Mouse (Mus musculus): ENCODE measurements around the gene Hs3st3a1. TPM values are rescaled to one million over a fixed set of nuclear protein-coding genes. Genes with fewer than 3 reads are reported as not detected.

The Hs3st3a1 gene
- polyA plus RNA-seq (2012; rRNA removed) (6.7 and 9.5 TPM in 2 replicates), polyA plus RNA-seq (2014; fragmentation: Nextera tagmentation; extraction: Ambion mirVana) (5.2 and 5.6 TPM in 2 replicates)

GRCm38 (mm10) chr11:64434611-64435545 is at the start of gene Hs3st3a1:
TSS of gene Hs3st3a1 (plus strand) at chr11:64435332.
- Histone ChIP-seq H3K27me3 (ENCODE audit: control insufficient read depth, insufficient read depth, low read length) (no peaks in the 10 kb centered on the region), H3K4me2 (replicated peaks; ENCODE audit: low read depth, low read length, severe bottlenecking) (peak within 1 kb of the TSS; percentile 88), H3K9me3 (ENCODE audit: control insufficient read depth, low read length) (no peaks in the 10 kb centered on the region), H3K36me3 (ENCODE audit: control insufficient read depth, insufficient read depth, low read length) (no peaks in the 10 kb centered on the region), H3K9ac (ENCODE audit: low read depth, low read length, severe bottlenecking) (peak within 1 kb of the TSS; percentile 85), H3K4me1 (ENCODE audit: control insufficient read depth, insufficient read depth, low read length) (peaks cover 6% of the 10 kb centered on the region; the same call in 1 of the 2 replicates), H3K4me3 (replicated peaks; ENCODE audit: low read length) (peak within 1 kb of the TSS; percentile 68), H3K27ac (replicated peaks; ENCODE audit: low read depth, low read length) (peak within 1 kb of the TSS; percentile 83)
- ATAC-seq (ENCODE audit: low FRiP score, low read depth) (peak; percentile 88), DNase-seq (ENCODE audit: low spot score) (peak; percentile 71)
- no peak for TF ChIP-seq POLR2A (IDR thresholded peaks at IDR 0.05; ENCODE audit: borderline replicate concordance, extremely low read depth, insufficient read depth, insufficient read length)
- 1% methylated on average over 28 of the region's 36 CpGs for WGBS

GRCm38 (mm10) chr11:64386333-64386732 is 48.8 kb upstream of the Hs3st3a1 start:
- no peak overlapping the region for H3K9ac ChIP-seq (ENCODE audit: low read depth, low read length, severe bottlenecking)
- no peak overlapping the region for H3K4me2 ChIP-seq (replicated peaks; ENCODE audit: low read depth, low read length, severe bottlenecking)
- H3K36me3 ChIP-seq (ENCODE audit: control insufficient read depth, insufficient read depth, low read length) = no peaks in the 10 kb centered on the region
- 88% methylated on average over 4 of the region's 4 CpGs for WGBS
- no peak for DNase-seq (ENCODE audit: low spot score)
- H3K9me3 ChIP-seq (ENCODE audit: control insufficient read depth, low read length) = no peaks in the 10 kb centered on the region
- ATAC-seq (ENCODE audit: low FRiP score, low read depth) = no peak
- no peak overlapping the region for H3K4me3 ChIP-seq (replicated peaks; ENCODE audit: low read length)
- no peaks in the 10 kb centered on the region for H3K4me1 ChIP-seq (ENCODE audit: control insufficient read depth, insufficient read depth, low read length)
- TF ChIP-seq POLR2A (IDR thresholded peaks at IDR 0.05; ENCODE audit: borderline replicate concordance, extremely low read depth, insufficient read depth, insufficient read length) = no peak
- no peaks in the 10 kb centered on the region for H3K27me3 ChIP-seq (ENCODE audit: control insufficient read depth, insufficient read depth, low read length)
- H3K27ac ChIP-seq (replicated peaks; ENCODE audit: low read depth, low read length) = no peak overlapping the region

- Histone ChIP-seq H3K27ac (replicated peaks; ENCODE audit: low read depth, low read length) (no peak overlapping the region), H3K36me3 (ENCODE audit: control insufficient read depth, insufficient read depth, low read length) (no peaks in the 10 kb centered on the region), H3K9ac (ENCODE audit: low read depth, low read length, severe bottlenecking) (no peak overlapping the region), H3K4me2 (replicated peaks; ENCODE audit: low read depth, low read length, severe bottlenecking) (no peak overlapping the region), H3K4me3 (replicated peaks; ENCODE audit: low read length) (no peak overlapping the region), H3K4me1 (ENCODE audit: control insufficient read depth, insufficient read depth, low read length) (no peaks in the 10 kb centered on the region), H3K27me3 (ENCODE audit: control insufficient read depth, insufficient read depth, low read length) (no peaks in the 10 kb centered on the region), H3K9me3 (ENCODE audit: control insufficient read depth, low read length) (no peaks in the 10 kb centered on the region)
- ATAC-seq (ENCODE audit: low FRiP score, low read depth) = no peak
- TF ChIP-seq POLR2A (IDR thresholded peaks at IDR 0.05; ENCODE audit: borderline replicate concordance, extremely low read depth, insufficient read depth, insufficient read length) = no peak
- WGBS = 11% methylated on average over 7 of the region's 7 CpGs
- no peak for DNase-seq (ENCODE audit: low spot score)
Measured at GRCm38 (mm10) chr11:64396331-64396881, 38.7 kb upstream of the Hs3st3a1 start.

GRCm38 (mm10) chr11:64396949-64397348 is 38.2 kb upstream of the Hs3st3a1 start:
- no peaks in the 10 kb centered on the region for H3K4me1 ChIP-seq (ENCODE audit: control insufficient read depth, insufficient read depth, low read length)
- no peak overlapping the region for H3K4me3 ChIP-seq (replicated peaks; ENCODE audit: low read length)
- no peak for TF ChIP-seq POLR2A (IDR thresholded peaks at IDR 0.05; ENCODE audit: borderline replicate concordance, extremely low read depth, insufficient read depth, insufficient read length)
- 66% methylated on average over 6 of the region's 6 CpGs for WGBS
- no peak overlapping the region for H3K4me2 ChIP-seq (replicated peaks; ENCODE audit: low read depth, low read length, severe bottlenecking)
- no peaks in the 10 kb centered on the region for H3K27me3 ChIP-seq (ENCODE audit: control insufficient read depth, insufficient read depth, low read length)
- H3K36me3 ChIP-seq (ENCODE audit: control insufficient read depth, insufficient read depth, low read length) = no peaks in the 10 kb centered on the region
- H3K9ac ChIP-seq (ENCODE audit: low read depth, low read length, severe bottlenecking) = no peak overlapping the region
- ATAC-seq (ENCODE audit: low FRiP score, low read depth) = no peak
- no peak overlapping the region for H3K27ac ChIP-seq (replicated peaks; ENCODE audit: low read depth, low read length)
- H3K9me3 ChIP-seq (ENCODE audit: control insufficient read depth, low read length) = no peaks in the 10 kb centered on the region
- DNase-seq (ENCODE audit: low spot score) = no peak

- Histone ChIP-seq H3K27me3 (ENCODE audit: control insufficient read depth, insufficient read depth, low read length) (no peaks in the 10 kb centered on the region), H3K4me1 (ENCODE audit: control insufficient read depth, insufficient read depth, low read length) (no peaks in the 10 kb centered on the region), H3K9me3 (ENCODE audit: control insufficient read depth, low read length) (no peaks in the 10 kb centered on the region), H3K4me2 (replicated peaks; ENCODE audit: low read depth, low read length, severe bottlenecking) (no peak overlapping the region), H3K9ac (ENCODE audit: low read depth, low read length, severe bottlenecking) (no peak overlapping the region), H3K36me3 (ENCODE audit: control insufficient read depth, insufficient read depth, low read length) (no peaks in the 10 kb centered on the region), H3K27ac (replicated peaks; ENCODE audit: low read depth, low read length) (no peak overlapping the region), H3K4me3 (replicated peaks; ENCODE audit: low read length) (no peak overlapping the region)
- WGBS = 83% methylated on average over 3 of the region's 3 CpGs
- TF ChIP-seq POLR2A (IDR thresholded peaks at IDR 0.05; ENCODE audit: borderline replicate concordance, extremely low read depth, insufficient read depth, insufficient read length) = no peak
- DNase-seq (ENCODE audit: low spot score) = no peak
- ATAC-seq (ENCODE audit: low FRiP score, low read depth) = no peak
Measured at GRCm38 (mm10) chr11:64397612-64398011, 37.5 kb upstream of the Hs3st3a1 start.
